Mouse (Mus musculus) embryonic facial prominence, embryonic 14.5 days (tissue): ENCODE data around the gene Pcp2. TPM values are rescaled to one million over a fixed set of nuclear protein-coding genes. Genes with fewer than 3 reads are reported as not detected.

Source experiments
- ATAC-seq: fragments of 200-750 bp; cut with Nextera tagmentation; 2 replicates; pipeline ENCODE4 v1.8.0; 2017; ENCODE audit warnings: low read depth, moderate number of reproducible peaks, moderate TSS enrichment
- DNase-seq: peaks from one replicate; pipeline ENCODE4 v3.0.0-alpha.2; 2015; ENCODE audit warnings: low spot score
- H3K27ac ChIP-seq: fragments of 300-500 bp; sonication (generic); replicated peaks from 2 replicates; pipeline ENCODE4 v1.5.1; 2014; ENCODE audit warnings: low read depth, mild to moderate bottlenecking, low read length, moderate library complexity
- H3K27me3 ChIP-seq: fragments of 300-500 bp; sonication (generic); replicated peaks from 2 replicates; pipeline ENCODE4 v1.6.1; 2014; ENCODE audit warnings: low read length; ENCODE audit not compliant: control insufficient read depth, insufficient read depth
- H3K36me3 ChIP-seq: fragments of 300-500 bp; sonication (generic); 2 replicates; pipeline ENCODE4 v1.6.1; 2014; ENCODE audit warnings: low read length, mixed read lengths; ENCODE audit not compliant: control insufficient read depth, insufficient read depth
- H3K4me1 ChIP-seq: fragments of 300-500 bp; sonication (generic); 2 replicates; pipeline ENCODE4 v1.6.1; 2014; ENCODE audit warnings: antibody characterized with exemption, low read length; ENCODE audit not compliant: control insufficient read depth, insufficient read depth
- H3K4me2 ChIP-seq: fragments of 300-500 bp; sonication (generic); 2 replicates; pipeline ENCODE4 v1.6.1; 2014; ENCODE audit warnings: low read depth, mild to moderate bottlenecking, low read length, moderate library complexity, mixed read lengths
- H3K4me3 ChIP-seq: fragments of 300-500 bp; sonication (generic); 2 replicates; pipeline ENCODE4 v1.5.1; 2014; ENCODE audit warnings: low read depth, mild to moderate bottlenecking, low read length
- H3K9ac ChIP-seq: fragments of 300-500 bp; sonication (generic); 2 replicates; pipeline ENCODE4 v1.6.1; 2014; ENCODE audit warnings: low read depth, mild to moderate bottlenecking, low read length, moderate library complexity, mixed read lengths
- H3K9me3 ChIP-seq: fragments of 300-500 bp; sonication (generic); 2 replicates; pipeline ENCODE4 v1.6.1; 2016; ENCODE audit warnings: low read length; ENCODE audit not compliant: control insufficient read depth
- WGBS: fragments of 180-500 bp; shearing (Covaris S2); extraction: QIAGEN DNeasy Blood & Tissue Kit; methylation state at CpG from one replicate; pipeline ENCODE4 v1.1.7; 2014; 5-methylcytosine and 5-hydroxymethylcytosine counted together
- polyA plus RNA-seq: library from polyadenylated mRNA; unstranded; fragments of >200 nt; fragmentation: Nextera tagmentation; extraction: Ambion mirVana; gene quantifications from 2 replicates; pipeline ENCODE4 v1.2.1, GENCODE M21; 2014

Pcp2 gene
- polyA plus RNA-seq, 1 experiment from 2014 or later = 0.17 TPM

DNA sequence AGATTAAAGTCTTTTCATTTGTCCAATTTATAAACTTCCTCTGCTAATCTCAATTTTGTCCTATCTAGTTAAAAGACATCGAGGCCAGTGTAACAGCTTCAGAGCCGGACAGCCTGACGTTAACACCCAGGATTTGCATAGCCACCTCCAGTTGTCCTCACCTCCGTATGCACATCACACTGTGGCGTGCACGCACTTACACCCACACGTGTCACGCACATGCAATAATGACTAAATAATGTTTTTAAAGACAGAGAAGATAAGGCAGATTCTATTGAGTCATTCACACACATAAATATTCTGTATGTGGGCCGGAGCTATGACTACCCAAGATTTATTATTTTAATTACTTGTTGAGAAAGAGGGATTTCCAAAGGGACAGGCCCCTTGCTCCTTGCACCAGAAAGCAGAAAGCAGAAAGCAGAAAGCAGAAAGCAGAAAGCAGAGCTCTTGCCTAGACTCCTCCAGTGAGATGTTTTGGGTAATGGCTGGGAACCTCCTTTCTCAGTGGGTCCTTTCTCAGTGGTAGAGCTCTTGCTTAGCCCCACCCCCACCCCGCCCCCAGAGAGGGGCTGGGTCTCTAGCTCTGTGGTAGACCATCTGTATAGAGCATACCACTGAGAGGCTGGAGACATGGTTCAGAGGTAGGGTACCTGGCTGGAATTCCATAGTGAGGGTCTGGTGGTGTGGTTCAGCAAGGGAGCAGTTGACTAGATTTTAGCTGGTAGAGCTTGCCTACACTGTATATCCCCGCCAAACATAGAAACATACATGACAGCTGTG is 29.6 kb upstream of the Pcp2 start:
- Histone ChIP-seq H3K9ac (no peak overlapping the region), H3K27ac (no peak overlapping the region), H3K36me3 (no peaks in the 10 kb centered on the region), H3K27me3 (no peaks in the 10 kb centered on the region), H3K9me3 (no peaks in the 10 kb centered on the region), H3K4me1 (no peaks in the 10 kb centered on the region), H3K4me2 (no peak overlapping the region), H3K4me3 (no peak overlapping the region)
- ATAC-seq (no peak), DNase-seq (no peak)
- 64% methylated on average over 11 of the region's 11 CpGs for WGBS

DNA sequence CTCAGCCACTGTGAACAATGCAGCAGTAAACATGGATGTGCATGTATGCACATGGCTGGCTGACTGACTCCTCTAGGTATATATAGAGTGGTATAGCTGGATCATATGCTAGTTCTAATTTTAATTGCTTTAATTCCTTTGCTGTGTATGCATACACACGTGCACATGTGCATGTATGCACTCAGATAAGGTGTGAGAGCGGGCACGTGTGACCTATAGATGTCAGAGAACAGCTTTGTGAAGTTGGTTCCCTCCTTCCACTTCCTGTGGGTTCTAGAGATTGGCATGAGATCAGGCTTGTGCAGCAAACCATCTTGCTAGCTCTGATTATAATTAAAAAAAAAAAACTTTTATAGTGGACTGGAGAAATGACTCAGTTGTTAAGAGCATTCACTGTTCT is 27.5 kb upstream of the Pcp2 start:
- Histone ChIP-seq H3K36me3 (no peaks in the 10 kb centered on the region), H3K27ac (no peak overlapping the region), H3K27me3 (no peaks in the 10 kb centered on the region), H3K4me3 (no peak overlapping the region), H3K9me3 (no peaks in the 10 kb centered on the region), H3K4me2 (no peak overlapping the region), H3K9ac (no peak overlapping the region), H3K4me1 (no peaks in the 10 kb centered on the region)
- 69% methylated on average over 3 of the region's 3 CpGs for WGBS
- DNase-seq = no peak
- ATAC-seq = no peak

DNA sequence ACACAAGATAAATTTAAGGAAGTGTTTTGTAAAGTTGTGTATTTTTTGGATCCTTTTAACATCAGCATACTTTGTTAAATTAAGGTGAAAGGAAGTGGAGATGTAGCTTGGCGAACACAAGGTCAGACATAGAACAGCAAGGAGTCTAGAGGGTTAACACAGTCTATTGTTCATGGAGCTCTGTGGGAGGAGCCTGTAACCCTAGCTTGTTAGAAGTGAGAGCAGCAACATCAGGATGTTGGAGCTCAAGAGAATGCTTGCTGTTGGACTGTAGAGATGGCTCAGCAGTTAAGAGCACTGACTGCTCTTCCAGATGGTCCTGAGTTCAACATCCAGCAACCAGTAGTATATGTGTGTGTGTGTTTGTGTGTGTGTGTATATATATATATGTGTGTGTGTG is 23.6 kb upstream of the Pcp2 start:
- Histone ChIP-seq H3K4me3 (no peak overlapping the region), H3K27me3 (no peaks in the 10 kb centered on the region), H3K4me1 (no peaks in the 10 kb centered on the region), H3K9ac (no peak overlapping the region), H3K36me3 (no peaks in the 10 kb centered on the region), H3K9me3 (no peaks in the 10 kb centered on the region), H3K4me2 (peak overlapping the region; percentile 7; the same call in 1 of the 2 replicates), H3K27ac (no peak overlapping the region)
- ATAC-seq (no peak; the same call in 1 of the 2 replicates), DNase-seq (peak; percentile 30)
- 45% methylated on average over 1 of the region's 1 CpGs for WGBS

DNA sequence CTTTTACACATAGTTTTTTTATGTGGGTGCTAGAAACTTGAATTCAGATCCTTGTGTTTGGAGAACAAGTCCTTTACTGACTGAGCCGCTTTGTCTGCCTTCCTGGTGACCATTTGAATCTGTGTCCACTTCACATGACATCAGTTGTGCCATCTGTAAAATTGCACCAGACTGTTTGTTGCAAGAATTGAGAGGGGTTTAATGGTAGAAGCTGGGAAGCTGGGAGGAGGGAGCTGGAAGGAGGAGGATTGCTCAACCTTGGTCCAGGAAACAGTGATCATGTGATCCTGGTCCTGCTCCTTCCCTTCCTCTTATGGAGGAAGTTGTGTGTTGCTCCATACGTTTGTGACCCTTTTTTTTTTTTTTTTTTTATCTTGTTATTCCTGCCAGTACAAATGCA is 22.9 kb upstream of the Pcp2 start:
- no peak overlapping the region for H3K4me3 ChIP-seq
- H3K36me3 ChIP-seq = no peaks in the 10 kb centered on the region
- no peak for ATAC-seq
- no peaks in the 10 kb centered on the region for H3K27me3 ChIP-seq
- H3K4me2 ChIP-seq = no peak overlapping the region
- no peaks in the 10 kb centered on the region for H3K9me3 ChIP-seq
- H3K4me1 ChIP-seq = no peaks in the 10 kb centered on the region
- no peak overlapping the region for H3K27ac ChIP-seq
- no peak overlapping the region for H3K9ac ChIP-seq
- no peak for DNase-seq
- 97% methylated on average over 1 of the region's 2 CpGs for WGBS

DNA sequence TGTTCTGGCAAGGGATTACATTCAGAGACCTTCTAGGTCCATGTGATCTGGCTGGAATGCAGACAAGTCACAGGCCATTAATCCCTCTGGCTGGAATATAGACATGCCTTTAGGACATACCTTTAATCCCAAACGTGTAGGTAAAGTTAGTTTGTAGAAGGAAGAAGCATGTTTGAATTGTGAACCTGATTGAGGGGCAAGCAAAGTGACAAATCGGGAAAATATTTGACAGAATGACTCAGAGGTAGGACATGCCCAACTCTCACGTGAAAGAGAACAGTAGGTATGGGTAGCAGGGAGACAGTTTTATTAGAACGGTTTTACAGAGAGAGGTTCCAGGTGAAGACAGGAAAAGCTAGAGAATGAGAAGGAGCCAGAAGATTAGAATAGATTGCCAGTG is 22.2 kb upstream of the Pcp2 start:
- DNase-seq = no peak

DNA sequence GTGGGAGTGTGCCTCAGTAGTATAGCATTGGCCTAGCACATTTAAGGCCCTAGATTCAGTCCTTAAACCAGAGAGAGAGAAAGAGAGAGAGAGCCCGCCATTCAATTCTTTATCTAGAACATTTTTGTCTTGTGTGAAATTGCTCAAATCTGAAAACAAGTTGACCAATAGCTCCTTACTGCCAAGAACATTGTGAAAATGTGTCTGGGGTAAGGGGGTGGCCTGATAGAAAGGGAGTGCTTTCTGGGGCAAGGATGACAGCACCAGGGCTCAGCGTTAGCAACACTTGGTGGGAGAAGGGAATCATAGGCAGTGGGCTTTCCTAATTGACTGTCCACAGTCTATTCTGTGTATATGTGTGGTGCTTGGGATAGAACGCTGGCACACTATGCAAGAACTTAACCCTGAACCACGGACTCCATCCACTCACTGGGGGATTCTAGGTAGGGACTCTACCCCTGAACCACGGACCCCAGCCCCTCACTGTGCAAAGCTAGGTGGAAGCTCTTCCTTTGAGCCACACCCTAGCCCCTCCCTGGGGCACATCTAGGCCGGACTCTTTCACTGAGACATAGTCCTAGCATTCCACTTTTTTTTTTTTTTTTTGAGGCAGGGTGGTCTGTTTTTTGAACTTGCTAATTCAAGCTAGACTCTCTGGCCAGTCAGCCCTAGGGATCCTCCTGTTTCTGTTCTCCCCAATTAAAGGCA is 21.6 kb upstream of the Pcp2 start:
- Histone ChIP-seq H3K27ac (no peak overlapping the region), H3K4me2 (no peak overlapping the region), H3K4me1 (no peaks in the 10 kb centered on the region), H3K9me3 (no peaks in the 10 kb centered on the region), H3K36me3 (no peaks in the 10 kb centered on the region), H3K9ac (no peak overlapping the region), H3K27me3 (no peaks in the 10 kb centered on the region), H3K4me3 (no peak overlapping the region)
- 86% methylated on average over 5 of the region's 6 CpGs for WGBS
- DNase-seq = no peak
- no peak for ATAC-seq

More for the DNA sequence above, 22.2 kb upstream of the Pcp2 start:
- no peak overlapping the region for H3K9ac ChIP-seq
- no peak overlapping the region for H3K4me2 ChIP-seq
- 69% methylated on average over 4 of the region's 4 CpGs for WGBS
- H3K4me1 ChIP-seq = no peaks in the 10 kb centered on the region
- no peaks in the 10 kb centered on the region for H3K9me3 ChIP-seq
- ATAC-seq = no peak
- H3K27ac ChIP-seq = no peak overlapping the region
- H3K4me3 ChIP-seq = no peak overlapping the region
- H3K36me3 ChIP-seq = no peaks in the 10 kb centered on the region
- no peaks in the 10 kb centered on the region for H3K27me3 ChIP-seq

DNA sequence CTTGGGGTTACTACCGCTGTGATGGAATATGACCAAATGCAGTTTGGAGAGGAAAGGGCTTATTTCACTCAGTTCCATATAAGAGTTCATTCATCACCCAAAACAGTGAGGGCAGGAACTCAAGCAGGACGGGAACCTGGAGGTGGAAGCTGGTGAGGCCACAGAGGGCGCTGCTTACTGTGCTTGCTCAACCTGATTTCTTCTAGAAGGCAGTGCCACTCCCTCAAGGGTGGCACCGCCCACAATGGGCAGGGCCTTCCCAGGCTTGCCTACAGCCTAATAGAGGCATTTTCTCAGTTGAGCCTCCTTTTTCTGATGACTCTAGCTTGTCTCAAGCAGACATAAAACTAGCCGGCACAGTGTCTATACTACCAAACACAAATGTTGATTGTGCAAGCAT is 20.5 kb upstream of the Pcp2 start:
- no peak overlapping the region for H3K4me2 ChIP-seq
- H3K27ac ChIP-seq = no peak overlapping the region
- H3K4me3 ChIP-seq = no peak overlapping the region
- no peaks in the 10 kb centered on the region for H3K4me1 ChIP-seq
- DNase-seq (peak; percentile 47), ATAC-seq (peak; percentile 33; the same call in 1 of the 2 replicates)
- no peaks in the 10 kb centered on the region for H3K36me3 ChIP-seq
- H3K27me3 ChIP-seq = no peaks in the 10 kb centered on the region
- no peak overlapping the region for H3K9ac ChIP-seq
- no peaks in the 10 kb centered on the region for H3K9me3 ChIP-seq
- WGBS = 26% methylated on average over 5 of the region's 5 CpGs

DNA sequence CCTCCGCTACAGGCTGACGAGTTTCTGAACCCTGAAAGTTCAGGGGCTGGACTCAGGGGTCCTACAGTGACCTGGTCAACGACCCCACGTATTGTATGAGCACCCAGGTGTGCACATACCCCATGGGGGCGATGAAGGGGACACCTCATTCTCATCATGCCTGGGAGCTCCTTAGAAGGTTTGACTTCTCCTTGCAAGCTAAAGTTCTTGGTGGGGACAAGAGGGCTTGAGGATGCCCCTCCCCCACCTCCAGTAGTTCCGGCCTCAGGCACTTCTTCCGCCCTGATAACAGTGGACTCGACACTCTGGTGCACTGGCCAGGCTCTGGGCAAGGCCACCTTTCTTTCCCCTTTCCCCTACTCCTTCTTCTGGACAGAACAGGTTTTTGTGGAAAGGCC is 6.1 kb upstream of the Pcp2 start:
- DNase-seq = no peak
- peaks cover 8% of the 10 kb centered on the region; the same call in 1 of the 2 replicates for H3K4me1 ChIP-seq
- peak overlapping the region; percentile 72 for H3K4me2 ChIP-seq
- ATAC-seq = no peak
- H3K9ac ChIP-seq = peak overlapping the region; percentile 61
- WGBS = 20% methylated on average over 7 of the region's 8 CpGs
- no peaks in the 10 kb centered on the region for H3K9me3 ChIP-seq
- peak overlapping the region; percentile 48 for H3K4me3 ChIP-seq
- H3K27me3 ChIP-seq = no peaks in the 10 kb centered on the region; the same call in 1 of the 2 replicates
- no peaks in the 10 kb centered on the region for H3K36me3 ChIP-seq
- H3K27ac ChIP-seq = no peak overlapping the region
